Mouse (Mus musculus) right cerebral cortex, adult 2 months (tissue): Measurements from ENCODE around the gene Rfc4.

Source experiments
- DNase-seq, 2 experiments: peaks; one replicate each; pipeline ENCODE4 v3.0.0; 2021 to 2022; ENCODE audit warnings: low spot score in 2 of 2

Gene Rfc4

GRCm38 (mm10) chr16:23135421-23136149, 8.0 kb upstream of the Rfc4 start:
- no peak for DNase-seq

GRCm38 (mm10) chr16:23132336-23132735, 4.8 kb upstream of the Rfc4 start:
- no peak for DNase-seq

- DNase-seq: no peak
Measured at GRCm38 (mm10) chr16:23130303-23130702, 2.8 kb upstream of the Rfc4 start.

GRCm38 (mm10) chr16:23127311-23127672, 245 bp downstream of the Rfc4 start:
- DNase-seq: no peak

GRCm38 (mm10) chr16:23124398-23124797, 3.1 kb downstream of the Rfc4 start:
- no peak for DNase-seq

GRCm38 (mm10) chr16:23123104-23123503, 4.4 kb downstream of the Rfc4 start:
- no peak for DNase-seq

GRCm38 (mm10) chr16:23122446-23122845, 5.1 kb downstream of the Rfc4 start:
- no peak for DNase-seq

GRCm38 (mm10) chr16:23117173-23117572, 10.4 kb downstream of the Rfc4 start:
- no peak for DNase-seq

GRCm38 (mm10) chr16:23115486-23115885, 12.1 kb downstream of the Rfc4 start:
- DNase-seq: no peak

GRCm38 (mm10) chr16:23114339-23115171, 13.0 kb downstream of the Rfc4 start:
- no peak for DNase-seq

- DNase-seq: no peak
Measured at GRCm38 (mm10) chr16:23113903-23114302, 13.6 kb downstream of the Rfc4 start.

- no peak for DNase-seq
Measured at GRCm38 (mm10) chr16:23112861-23113435, 14.6 kb downstream of the Rfc4 start.

GRCm38 (mm10) chr16:23112348-23112747, 15.2 kb downstream of the Rfc4 start:
- no peak for DNase-seq

GRCm38 (mm10) chr16:23109350-23110280, 17.9 kb downstream of the Rfc4 start:
- DNase-seq: no peak

GRCm38 (mm10) chr16:23108943-23109342, 18.6 kb downstream of the Rfc4 start:
- no peak for DNase-seq

GRCm38 (mm10) chr16:23107946-23108759, 19.4 kb downstream of the Rfc4 start:
- peak; percentile 75 to 78 for DNase-seq

- peak; percentile 92 for DNase-seq
Measured at GRCm38 (mm10) chr16:23107231-23107942, 20.1 kb downstream of the Rfc4 start, which contains the start of gene Eif4a2. Gene Eif4a2, plus strand, starts transcription at chr16:23107444.

- no peak for DNase-seq
Measured at GRCm38 (mm10) chr16:23106121-23106520, 21.4 kb downstream of the Rfc4 start.

- no peak for DNase-seq
Measured at GRCm38 (mm10) chr16:23103841-23104240, 23.7 kb downstream of the Rfc4 start.
